Mouse (Mus musculus): Measurements from ENCODE around the gene Oit3. TPM values are rescaled to one million over a fixed set of nuclear protein-coding genes. Genes with fewer than 3 reads are reported as not detected.
"Not testable (repeated sequence)": the region's sequence is repeated elsewhere in the genome, so short reads cannot be mapped to it uniquely, and the experiment has no call there.

Gene Oit3
- total RNA-seq, 4 experiments from 2014 or later: 2.7 to 5.3 (median 3.1) TPM

- no peak for DNase-seq
Measured at GRCm38 (mm10) chr10:59429448-59430135, 12.0 kb downstream of the Oit3 start.

DNA sequence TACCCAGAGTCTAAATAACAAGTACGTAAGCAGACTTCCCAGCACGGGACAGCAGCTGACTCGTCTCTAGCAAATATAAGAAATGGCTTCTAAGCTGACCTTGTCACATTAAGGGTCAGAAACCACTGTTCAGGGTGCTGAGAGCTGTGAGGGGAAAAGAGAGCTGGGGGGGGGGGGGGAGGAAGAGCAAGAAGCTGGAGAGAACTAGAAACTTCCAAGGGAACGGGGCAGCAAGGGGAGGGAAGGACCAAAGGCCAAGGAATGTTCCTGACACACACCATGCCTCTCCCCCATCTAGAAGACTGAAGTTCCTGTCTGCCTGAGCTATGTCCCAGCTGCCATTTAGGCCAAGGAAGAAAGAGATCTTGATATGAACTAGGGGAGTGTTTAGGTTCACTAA, 15.2 kb downstream of the Oit3 start:
- DNase-seq: no peak

DNA sequence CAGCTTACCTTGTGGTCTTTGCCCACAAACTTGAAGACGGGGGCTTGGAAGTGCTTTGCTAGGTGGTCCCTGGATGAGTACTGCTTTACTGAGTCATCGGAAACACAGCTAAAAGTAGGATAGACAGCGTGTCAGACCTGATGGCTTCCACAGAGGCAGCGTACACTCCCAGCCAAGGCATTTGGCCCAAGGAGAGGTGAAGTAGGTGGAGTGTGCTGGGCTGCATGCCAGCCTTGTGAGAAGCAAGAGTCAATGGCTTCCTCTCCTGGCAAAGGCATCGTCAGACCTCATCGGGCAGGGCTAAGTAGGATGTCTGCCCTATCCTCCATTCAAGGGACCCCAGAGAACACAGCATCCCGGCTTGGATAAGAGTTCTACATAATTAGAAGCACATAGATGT, 16.2 kb downstream of the Oit3 start:
- peak; percentile 32 for DNase-seq

- DNase-seq: no peak
Measured at GRCm38 (mm10) chr10:59424453-59424852, 17.1 kb downstream of the Oit3 start.

DNA sequence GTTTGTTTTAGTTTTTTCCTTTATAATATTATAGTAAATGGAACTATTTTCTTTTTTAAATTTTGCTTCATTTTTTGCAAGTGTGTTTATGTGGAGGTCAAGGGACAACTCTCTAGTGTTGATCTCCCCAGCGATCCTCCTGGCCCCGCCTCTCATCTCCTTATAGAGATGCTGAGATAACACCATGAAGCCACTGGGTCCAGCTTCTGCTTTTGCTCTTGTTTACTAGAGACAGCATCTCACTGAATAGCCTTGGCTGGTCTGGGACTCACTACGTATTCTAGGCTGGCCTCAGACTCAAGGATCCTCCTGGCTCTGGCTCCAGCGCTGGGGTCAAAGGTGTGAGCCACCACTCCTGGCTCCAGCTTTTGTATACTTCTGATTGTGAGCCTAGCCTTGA, 22.1 kb downstream of the Oit3 start:
- DNase-seq: no peak

DNA sequence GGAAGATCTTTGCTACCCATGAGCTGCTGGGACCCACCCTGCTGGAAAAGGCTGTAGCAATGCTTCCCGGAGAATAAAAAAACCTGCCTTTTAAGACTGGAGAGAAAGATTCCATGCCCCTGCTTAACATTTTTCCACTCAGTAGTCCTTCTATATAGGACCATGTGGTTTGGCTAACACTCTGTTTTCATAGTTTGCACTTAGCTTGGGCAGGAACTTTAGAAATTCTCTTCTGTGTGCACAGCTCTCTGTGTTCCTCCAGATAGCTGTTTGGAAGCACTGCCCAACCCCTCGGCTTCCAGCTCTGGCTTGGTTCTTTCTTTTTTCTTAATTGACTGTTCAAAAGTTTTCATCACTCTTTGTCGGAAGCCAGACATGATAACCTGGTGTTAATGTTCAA, 25.0 kb downstream of the Oit3 start:
- no peak for DNase-seq

DNA sequence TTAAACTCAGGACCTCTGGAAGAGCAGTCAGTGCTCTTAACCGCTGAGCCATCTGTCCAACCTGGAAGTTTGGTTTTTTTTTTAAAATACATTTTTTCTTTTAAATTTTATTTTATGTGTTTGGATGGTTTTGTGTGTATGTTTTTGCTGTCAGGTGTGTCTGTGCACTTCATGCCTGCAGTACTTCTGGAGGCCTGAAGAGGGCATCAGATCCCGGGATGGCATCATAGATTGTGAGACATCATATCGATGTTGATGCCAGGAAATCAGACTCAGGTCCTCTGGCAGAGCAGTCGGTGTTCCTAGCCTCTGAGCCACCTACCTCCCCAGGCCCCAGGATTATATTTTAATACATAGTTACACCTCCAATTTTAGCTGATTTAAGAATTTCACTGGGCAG, 27.9 kb downstream of the Oit3 start:
- DNase-seq: no peak

GRCm38 (mm10) chr10:59410264-59410663, 31.3 kb downstream of the Oit3 start:
- DNase-seq: no peak

GRCm38 (mm10) chr10:59408499-59408898, 33.1 kb downstream of the Oit3 start:
- no peak for DNase-seq

DNA sequence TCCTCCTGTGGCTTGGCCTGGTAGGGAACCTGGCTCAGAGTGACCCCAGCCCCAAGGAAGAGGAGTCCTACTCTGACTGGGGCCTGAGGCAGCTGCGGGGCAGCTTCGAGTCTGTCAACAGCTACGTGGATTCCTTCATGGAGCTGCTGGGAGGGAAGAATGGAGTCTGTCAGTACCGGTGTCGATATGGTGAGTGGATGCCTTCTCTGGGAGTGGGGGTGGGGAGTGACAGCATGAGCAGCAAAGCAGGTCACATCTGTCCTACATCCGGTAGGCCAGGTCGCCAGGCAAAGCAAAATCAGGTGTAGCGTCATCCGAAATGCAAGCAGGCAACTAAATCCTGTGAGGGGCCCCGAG, 37.8 kb downstream of the Oit3 start:
- DNase-seq: no peak

DNA sequence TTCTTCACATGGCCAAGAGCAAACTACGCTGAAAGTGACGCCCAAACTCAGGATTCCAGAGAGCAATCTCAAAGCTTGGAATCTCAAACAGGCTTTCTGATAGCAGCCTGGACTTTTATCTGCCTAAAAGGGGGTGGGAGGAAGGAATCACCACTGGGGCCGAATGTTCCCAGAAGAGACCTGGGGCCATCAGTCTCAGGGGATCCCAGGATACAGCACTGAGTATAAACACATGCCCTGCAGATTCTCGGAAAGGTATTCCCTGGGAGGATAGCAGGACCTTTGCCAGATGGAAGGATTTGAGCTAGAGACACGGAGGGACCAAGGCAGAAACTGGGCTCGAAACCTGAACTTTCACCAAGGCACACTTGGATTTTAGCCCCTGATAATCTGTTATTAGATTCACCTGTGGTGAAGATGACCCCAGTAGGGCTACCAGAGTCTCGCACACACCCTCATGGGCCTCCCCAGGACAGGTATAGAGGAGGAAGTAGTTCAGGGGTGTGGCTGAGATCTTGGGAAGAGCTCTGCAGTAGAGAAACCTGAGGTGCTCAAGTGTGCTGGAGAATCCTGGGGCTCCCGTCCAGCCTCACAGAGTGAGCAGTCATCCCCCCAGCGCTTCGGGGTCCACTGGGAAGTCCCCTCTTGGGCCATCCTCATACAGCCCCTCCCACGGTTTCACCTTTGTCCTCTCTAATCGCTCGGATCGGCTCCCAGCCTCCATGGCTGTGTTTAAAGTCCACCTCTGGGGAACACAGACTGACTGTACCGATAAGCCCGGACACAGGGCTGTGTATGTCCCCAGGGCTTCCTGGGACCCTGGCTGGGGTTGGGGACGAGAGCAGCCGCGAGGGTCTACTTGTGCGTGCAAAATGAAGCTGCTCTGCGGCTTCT, 38.4 kb downstream of the Oit3 start, which contains the start of gene Pla2g12b:
Gene Pla2g12b (plus strand): TSS at position 762 of the 894 bp plus-strand sequence.
- DNase-seq: no peak

GRCm38 (mm10) chr10:59395461-59395860, 46.1 kb downstream of the Oit3 start, which contains the start of gene Gm10273:
Gene Gm10273 (plus strand): TSS chr10:59395632.
- not testable (repeated sequence) for DNase-seq

GRCm38 (mm10) chr10:59391907-59392306, 49.7 kb downstream of the Oit3 start:
- no peak for DNase-seq

DNA sequence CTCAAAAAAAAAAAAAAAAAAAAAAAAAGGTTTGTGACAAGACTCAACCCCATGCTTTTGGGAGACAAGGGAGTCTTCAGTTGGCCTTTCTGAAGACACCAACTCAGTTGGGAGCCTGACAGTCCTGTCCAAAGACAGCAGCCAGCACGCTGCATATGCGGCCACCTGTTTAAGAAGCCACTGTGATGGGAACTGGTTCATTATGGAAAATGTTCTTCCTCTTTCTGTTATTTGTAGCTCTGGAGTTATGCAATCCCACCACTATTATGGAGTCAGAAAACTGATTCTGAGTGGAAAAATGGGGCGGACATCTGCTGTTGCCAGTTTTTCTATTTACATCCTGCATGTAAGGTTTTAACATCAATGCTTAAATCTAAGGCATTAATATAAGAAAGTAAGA, 51.9 kb downstream of the Oit3 start:
- DNase-seq: no peak

GRCm38 (mm10) chr10:59386951-59387350, 54.6 kb downstream of the Oit3 start:
- DNase-seq: no peak

- DNase-seq: not testable (repeated sequence)
Measured at GRCm38 (mm10) chr10:59381563-59381962, 60.0 kb downstream of the Oit3 start.

DNA sequence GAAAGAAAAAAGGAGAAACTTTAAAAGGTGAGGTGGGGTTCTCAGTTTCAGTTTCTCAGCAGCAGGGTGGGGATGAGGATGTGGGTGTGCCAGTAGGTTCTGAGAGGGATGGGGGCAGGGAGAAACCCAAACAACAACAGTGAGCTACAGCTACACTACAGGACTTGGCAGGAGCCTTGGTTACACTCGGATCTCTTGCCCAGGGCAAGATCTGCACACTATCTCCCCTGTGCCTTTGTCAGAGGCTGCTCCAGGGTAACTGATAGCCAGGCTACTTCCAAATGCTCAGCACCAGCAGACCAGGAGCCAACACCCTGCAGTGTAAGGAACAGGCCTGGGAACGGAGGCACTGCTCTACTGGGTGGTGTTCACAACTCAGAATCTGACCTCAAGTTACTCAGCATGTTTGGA, 61.2 kb downstream of the Oit3 start:
- no peak for DNase-seq

GRCm38 (mm10) chr10:59379927-59380326, 61.7 kb downstream of the Oit3 start:
- DNase-seq: no peak

- DNase-seq: no peak
Measured at GRCm38 (mm10) chr10:59378728-59379127, 62.9 kb downstream of the Oit3 start.

- DNase-seq: no peak
Measured at GRCm38 (mm10) chr10:59377906-59378305, 63.7 kb downstream of the Oit3 start.
